Mouse (Mus musculus): ENCODE data around the gene Hist1h2ba. TPM values are rescaled to one million over a fixed set of nuclear protein-coding genes. Genes with fewer than 3 reads are reported as not detected.

Gene Hist1h2ba
- polyA plus RNA-seq, 1 experiment from 2014 or later = not detected

Small RNA genes within 50 kb of the gene (microRNA-seq; reads per million reads assigned to microRNA genes)
- gene Gm44344 = not detected

Other genes starting within 250 kb of the Hist1h2ba start
- gene Hist1h2bc, start 250.0 kb downstream of the Hist1h2ba start, polyA plus RNA-seq (2015; fragmentation: Nextera tagmentation; extraction: Ambion mirVana) = 72.4 and 78.3 TPM in 2 replicates
- gene Hist1h1t, start 238.3 kb downstream of the Hist1h2ba start, polyA plus RNA-seq (2015; fragmentation: Nextera tagmentation; extraction: Ambion mirVana) = 0.26 TPM in 1 of 2 replicates, not detected in the other
- 4.5 and 5.9 TPM in 2 replicates for gene Hist1h4c, start 235.7 kb downstream of the Hist1h2ba start, polyA plus RNA-seq (2015; fragmentation: Nextera tagmentation; extraction: Ambion mirVana)
- gene Hfe, start 223.3 kb downstream of the Hist1h2ba start, polyA plus RNA-seq (2015; fragmentation: Nextera tagmentation; extraction: Ambion mirVana) = 9.3 and 9.4 TPM in 2 replicates
- gene Hist1h1c, start 195.3 kb downstream of the Hist1h2ba start, polyA plus RNA-seq (2015; fragmentation: Nextera tagmentation; extraction: Ambion mirVana) = 25.6 and 28.3 TPM in 2 replicates
- 6.8 and 9.7 TPM in 2 replicates for gene Hist1h3c, start 188.6 kb downstream of the Hist1h2ba start, polyA plus RNA-seq (2015; fragmentation: Nextera tagmentation; extraction: Ambion mirVana)
- 2.1 and 2.5 TPM in 2 replicates for gene Hist1h2bb, start 187.4 kb downstream of the Hist1h2ba start, polyA plus RNA-seq (2015; fragmentation: Nextera tagmentation; extraction: Ambion mirVana)
- gene Hist1h2ab, start 183.0 kb downstream of the Hist1h2ba start, polyA plus RNA-seq (2015; fragmentation: Nextera tagmentation; extraction: Ambion mirVana) = 33.6 and 37.8 TPM in 2 replicates
- gene Hist1h3b, start 181.9 kb downstream of the Hist1h2ba start, polyA plus RNA-seq (2015; fragmentation: Nextera tagmentation; extraction: Ambion mirVana) = 8.8 and 13.2 TPM in 2 replicates
- gene Hist1h4b, start 177.1 kb downstream of the Hist1h2ba start, polyA plus RNA-seq (2015; fragmentation: Nextera tagmentation; extraction: Ambion mirVana) = 4.6 and 6.0 TPM in 2 replicates
- gene Hist1h4a, start 172.9 kb downstream of the Hist1h2ba start, polyA plus RNA-seq (2015; fragmentation: Nextera tagmentation; extraction: Ambion mirVana) = 0.90 TPM in 1 of 2 replicates, not detected in the other
- 6.1 and 7.8 TPM in 2 replicates for gene Hist1h3a, start 171.8 kb downstream of the Hist1h2ba start, polyA plus RNA-seq (2015; fragmentation: Nextera tagmentation; extraction: Ambion mirVana)
- 0.91 and 1.7 TPM in 2 replicates for gene Hist1h1a, start 170.5 kb downstream of the Hist1h2ba start, polyA plus RNA-seq (2015; fragmentation: Nextera tagmentation; extraction: Ambion mirVana)
- gene Trim38, start 164.2 kb downstream of the Hist1h2ba start, polyA plus RNA-seq (2015; fragmentation: Nextera tagmentation; extraction: Ambion mirVana) = not detected in 2 replicates
- 0.39 TPM in 1 of 2 replicates, not detected in the other for gene Slc17a2, start 127.2 kb downstream of the Hist1h2ba start, polyA plus RNA-seq (2015; fragmentation: Nextera tagmentation; extraction: Ambion mirVana)
- gene Slc17a3, start 94.7 kb downstream of the Hist1h2ba start, polyA plus RNA-seq (2015; fragmentation: Nextera tagmentation; extraction: Ambion mirVana) = 9.1 and 11.0 TPM in 2 replicates
- 24.2 and 29.8 TPM in 2 replicates for gene Slc17a1, start 66.4 kb downstream of the Hist1h2ba start, polyA plus RNA-seq (2015; fragmentation: Nextera tagmentation; extraction: Ambion mirVana)
- gene Slc17a4, start 19.1 kb downstream of the Hist1h2ba start, polyA plus RNA-seq (2015; fragmentation: Nextera tagmentation; extraction: Ambion mirVana) = 4.4 and 4.9 TPM in 2 replicates
- gene Hist1h2aa, start 306 bp upstream of the Hist1h2ba start, polyA plus RNA-seq (2015; fragmentation: Nextera tagmentation; extraction: Ambion mirVana) = not detected in 2 replicates
- gene Scgn, start 57.1 kb upstream of the Hist1h2ba start, polyA plus RNA-seq (2015; fragmentation: Nextera tagmentation; extraction: Ambion mirVana) = 0.17 TPM in 1 of 2 replicates, not detected in the other